Mouse (Mus musculus) adrenal gland, postnatal 25 days (tissue): ENCODE results near the gene Pafah1b2. TPM values are rescaled to one million over a fixed set of nuclear protein-coding genes. Genes with fewer than 3 reads are reported as not detected.

ENCODE experiments used
- DNase-seq: peaks from one replicate; pipeline ENCODE4 v3.0.0; 2021; ENCODE audit warnings: mixed read lengths
- total RNA-seq: library from RNA; stranded (reverse); gene quantifications from 2 replicates; pipeline ENCODE4 v1.2.3, GENCODE M21; 2021

The Pafah1b2 gene
- total RNA-seq, 1 experiment from 2014 or later: 146 TPM

GRCm38 (mm10) chr9:46026058-46026849 lies 13.8 kb upstream of the Pafah1b2 start:
- DNase-seq: no peak

- peak; percentile 44 for DNase-seq
These were observed 11.1 kb upstream of the Pafah1b2 start for GRCm38 (mm10) chr9:46023591-46023990.

- DNase-seq: no peak
These were observed 7.5 kb upstream of the Pafah1b2 start for GRCm38 (mm10) chr9:46019975-46020374.

- no peak for DNase-seq
These were observed 5.8 kb upstream of the Pafah1b2 start for GRCm38 (mm10) chr9:46018316-46018715.

GRCm38 (mm10) chr9:46016417-46016816 lies 3.9 kb upstream of the Pafah1b2 start:
- no peak for DNase-seq

GRCm38 (mm10) chr9:46015831-46016230 lies 3.3 kb upstream of the Pafah1b2 start:
- peak; percentile 68 for DNase-seq

GRCm38 (mm10) chr9:46015081-46015551 lies 2.6 kb upstream of the Pafah1b2 start:
- DNase-seq: no peak

GRCm38 (mm10) chr9:46014251-46014681 lies 1.8 kb upstream of the Pafah1b2 start:
- DNase-seq: peak; percentile 21

GRCm38 (mm10) chr9:46013616-46014015 lies 1.1 kb upstream of the Pafah1b2 start:
- no peak for DNase-seq

GRCm38 (mm10) chr9:46013009-46013586 lies 608 bp upstream of the Pafah1b2 start:
- peak; percentile 47 for DNase-seq

- no peak for DNase-seq
These were observed 1.2 kb downstream of the Pafah1b2 start for GRCm38 (mm10) chr9:46011094-46011970.

- DNase-seq: no peak
These were observed 2.9 kb downstream of the Pafah1b2 start for GRCm38 (mm10) chr9:46009669-46009983.

- DNase-seq: no peak
These were observed 3.4 kb downstream of the Pafah1b2 start for GRCm38 (mm10) chr9:46008931-46009668.

- DNase-seq: no peak
These were observed 6.3 kb downstream of the Pafah1b2 start for GRCm38 (mm10) chr9:46006224-46006623.

GRCm38 (mm10) chr9:46004529-46004928 lies 8.0 kb downstream of the Pafah1b2 start:
- DNase-seq: no peak

GRCm38 (mm10) chr9:46003729-46004128 lies 8.8 kb downstream of the Pafah1b2 start:
- peak; percentile 87 for DNase-seq

GRCm38 (mm10) chr9:45999009-45999408 lies 13.5 kb downstream of the Pafah1b2 start:
- no peak for DNase-seq

- DNase-seq: peak; percentile 77
These were observed 27.3 kb downstream of the Pafah1b2 start for GRCm38 (mm10) chr9:45985229-45985567.

- peak; percentile 90 for DNase-seq
These were observed 27.9 kb downstream of the Pafah1b2 start for GRCm38 (mm10) chr9:45984409-45985228.

GRCm38 (mm10) chr9:45983676-45984408 lies 28.6 kb downstream of the Pafah1b2 start:
- peak; percentile 13 for DNase-seq

- DNase-seq: no peak
These were observed 31.2 kb downstream of the Pafah1b2 start for GRCm38 (mm10) chr9:45981331-45981730.
